Mouse (Mus musculus): ENCODE results near the gene Parg. TPM values are rescaled to one million over a fixed set of nuclear protein-coding genes. Genes with fewer than 3 reads are reported as not detected.
A peak's percentile ranks its signal among the peaks of the same experiment; 100 is the strongest.

Parg gene
- polyA plus RNA-seq, 1 experiment, result 20.8 TPM

GRCm38 (mm10) chr14:32311381-32312035, 109.8 kb downstream of the Parg start:
- Histone ChIP-seq H3K4me3 (replicated peaks; ENCODE audit: control insufficient read depth, low read depth, low read length) (no peak overlapping the region), H3K4me1 (ENCODE audit: control insufficient read depth, insufficient read depth, low read length) (no peaks in the 10 kb centered on the region), H3K27ac (ENCODE audit: control insufficient read depth, insufficient read depth, low read depth, low read length, poor library complexity) (no peak overlapping the region)
- WGBS, result 85% methylated on average over 2 of the region's 2 CpGs
- no peak for TF ChIP-seq POLR2A (IDR thresholded peaks at IDR 0.05; ENCODE audit: borderline replicate concordance, control insufficient read depth, low read depth, low read length)
- TF ChIP-seq CTCF (IDR thresholded peaks at IDR 0.05; ENCODE audit: control insufficient read depth, insufficient read depth, low read length), result no peak

GRCm38 (mm10) chr14:32317822-32318221, 116.1 kb downstream of the Parg start:
- WGBS, result 21% methylated on average over 4 of the region's 4 CpGs
- no peak overlapping the region for H3K4me3 ChIP-seq (replicated peaks; ENCODE audit: control insufficient read depth, low read depth, low read length)
- no peak overlapping the region for H3K27ac ChIP-seq (ENCODE audit: control insufficient read depth, insufficient read depth, low read depth, low read length, poor library complexity)
- H3K4me1 ChIP-seq (ENCODE audit: control insufficient read depth, insufficient read depth, low read length), result no peaks in the 10 kb centered on the region
- TF ChIP-seq POLR2A (IDR thresholded peaks at IDR 0.05; ENCODE audit: borderline replicate concordance, control insufficient read depth, low read depth, low read length) (no peak), CTCF (IDR thresholded peaks at IDR 0.05; ENCODE audit: control insufficient read depth, insufficient read depth, low read length) (no peak)

- 5% methylated on average over 50 of the region's 50 CpGs for WGBS
- Histone ChIP-seq H3K4me3 (replicated peaks; ENCODE audit: control insufficient read depth, low read depth, low read length) (peak within 1 kb of the TSS; percentile 30), H3K27ac (ENCODE audit: control insufficient read depth, insufficient read depth, low read depth, low read length, poor library complexity) (no peak within 1 kb of the TSS), H3K4me1 (ENCODE audit: control insufficient read depth, insufficient read depth, low read length) (no peaks in the 10 kb centered on the region)
- TF ChIP-seq POLR2A (IDR thresholded peaks at IDR 0.05; ENCODE audit: borderline replicate concordance, control insufficient read depth, low read depth, low read length), result no peak
- no peak for TF ChIP-seq CTCF (IDR thresholded peaks at IDR 0.05; ENCODE audit: control insufficient read depth, insufficient read depth, low read length)
Observed at GRCm38 (mm10) chr14:32321732-32322685, 120.3 kb downstream of the Parg start, which contains the start of gene Ogdhl. Gene Ogdhl (plus strand): TSS chr14:32322019.

- TF ChIP-seq CTCF (IDR thresholded peaks at IDR 0.05; ENCODE audit: control insufficient read depth, insufficient read depth, low read length), result no peak
- TF ChIP-seq POLR2A (IDR thresholded peaks at IDR 0.05; ENCODE audit: borderline replicate concordance, control insufficient read depth, low read depth, low read length), result no peak
- 79% methylated on average over 5 of the region's 5 CpGs for WGBS
- Histone ChIP-seq H3K4me1 (ENCODE audit: control insufficient read depth, insufficient read depth, low read length) (no peaks in the 10 kb centered on the region), H3K27ac (ENCODE audit: control insufficient read depth, insufficient read depth, low read depth, low read length, poor library complexity) (no peak overlapping the region), H3K4me3 (replicated peaks; ENCODE audit: control insufficient read depth, low read depth, low read length) (no peak overlapping the region)
Observed at GRCm38 (mm10) chr14:32323221-32323620, 121.5 kb downstream of the Parg start.

GRCm38 (mm10) chr14:32327366-32327765, 125.6 kb downstream of the Parg start:
- WGBS, result 89% methylated on average over 9 of the region's 9 CpGs
- TF ChIP-seq POLR2A (IDR thresholded peaks at IDR 0.05; ENCODE audit: borderline replicate concordance, control insufficient read depth, low read depth, low read length) (no peak), CTCF (IDR thresholded peaks at IDR 0.05; ENCODE audit: control insufficient read depth, insufficient read depth, low read length) (no peak)
- Histone ChIP-seq H3K4me3 (replicated peaks; ENCODE audit: control insufficient read depth, low read depth, low read length) (no peak overlapping the region), H3K27ac (ENCODE audit: control insufficient read depth, insufficient read depth, low read depth, low read length, poor library complexity) (no peak overlapping the region), H3K4me1 (ENCODE audit: control insufficient read depth, insufficient read depth, low read length) (no peaks in the 10 kb centered on the region)

GRCm38 (mm10) chr14:32332515-32333445, 131.0 kb downstream of the Parg start:
- no peak for TF ChIP-seq CTCF (IDR thresholded peaks at IDR 0.05; ENCODE audit: control insufficient read depth, insufficient read depth, low read length)
- TF ChIP-seq POLR2A (IDR thresholded peaks at IDR 0.05; ENCODE audit: borderline replicate concordance, control insufficient read depth, low read depth, low read length), result no peak
- Histone ChIP-seq H3K27ac (ENCODE audit: control insufficient read depth, insufficient read depth, low read depth, low read length, poor library complexity) (no peak overlapping the region), H3K4me3 (replicated peaks; ENCODE audit: control insufficient read depth, low read depth, low read length) (no peak overlapping the region), H3K4me1 (ENCODE audit: control insufficient read depth, insufficient read depth, low read length) (no peaks in the 10 kb centered on the region)
- WGBS, result 81% methylated on average over 20 of the region's 20 CpGs

GRCm38 (mm10) chr14:32336021-32336420, 134.3 kb downstream of the Parg start:
- WGBS, result 41% methylated on average over 6 of the region's 6 CpGs
- H3K27ac ChIP-seq (ENCODE audit: control insufficient read depth, insufficient read depth, low read depth, low read length, poor library complexity), result no peak overlapping the region
- no peak for TF ChIP-seq POLR2A (IDR thresholded peaks at IDR 0.05; ENCODE audit: borderline replicate concordance, control insufficient read depth, low read depth, low read length)
- no peak for TF ChIP-seq CTCF (IDR thresholded peaks at IDR 0.05; ENCODE audit: control insufficient read depth, insufficient read depth, low read length)
- H3K4me1 ChIP-seq (ENCODE audit: control insufficient read depth, insufficient read depth, low read length), result no peaks in the 10 kb centered on the region
- H3K4me3 ChIP-seq (replicated peaks; ENCODE audit: control insufficient read depth, low read depth, low read length), result no peak overlapping the region
